Mouse (Mus musculus) effector memory CD4-positive, alpha-beta T cell, adult 7 months (primary cell): ENCODE results near the gene Slitrk1. TPM values are rescaled to one million over a fixed set of nuclear protein-coding genes. Genes with fewer than 3 reads are reported as not detected.

Experiments used
- polyA plus RNA-seq: library from polyadenylated mRNA; unstranded; fragments of 100-300 nt; shearing (Covaris generic); gene quantifications from one replicate; pipeline ENCODE4 v1.2.1, GENCODE M21; 2017

Slitrk1 gene
- polyA plus RNA-seq, result not detected

DNA sequence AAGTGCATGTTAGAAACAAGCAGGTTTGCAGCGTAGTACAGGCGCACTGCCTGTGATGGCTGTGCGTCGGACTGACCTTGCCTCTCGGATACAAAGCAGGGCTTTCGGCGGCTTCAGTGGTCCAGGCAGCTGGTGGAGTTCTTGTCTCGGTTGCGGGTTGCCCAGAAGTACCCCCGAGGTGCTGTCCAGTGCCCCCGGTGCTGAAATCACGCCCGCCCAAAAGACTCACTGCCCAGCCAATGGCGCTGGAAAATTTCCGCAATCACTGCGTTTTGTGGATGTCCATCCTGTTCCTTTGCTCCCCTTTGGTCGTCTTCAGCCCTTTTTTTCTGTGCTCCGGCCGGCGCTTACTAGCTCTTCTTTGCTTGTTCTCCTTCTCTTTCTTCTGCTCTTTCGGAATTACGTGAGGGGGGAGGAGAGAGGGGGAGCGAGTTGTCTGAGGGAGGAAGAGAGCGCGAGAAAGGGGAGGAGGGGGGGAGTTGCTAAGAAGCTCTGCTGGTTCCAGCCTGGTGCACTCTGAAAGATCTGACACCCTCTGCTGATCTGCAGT lies at the start of gene Slitrk1:
TSS of gene Slitrk1 (minus strand) at position 445 of the 550 bp plus-strand sequence.

